Mouse (Mus musculus) liver, embryonic 11.5 days (tissue): Measurements from ENCODE around the gene Mgat4e. TPM values are rescaled to one million over a fixed set of nuclear protein-coding genes. Genes with fewer than 3 reads are reported as not detected.
"Not testable (repeated sequence)": the region's sequence is repeated elsewhere in the genome, so short reads cannot be mapped to it uniquely, and the experiment has no call there.

Source experiments
- ATAC-seq: fragments of 200-750 bp; cut with Nextera tagmentation; replicated peaks from 2 replicates; pipeline ENCODE4 v1.8.0; 2017; ENCODE audit warnings: moderate number of reproducible peaks, mild to moderate bottlenecking, moderate TSS enrichment, moderate library complexity; ENCODE audit not compliant: low FRiP score
- DNase-seq: peaks from one replicate; pipeline ENCODE4 v3.0.0-alpha.2; 2017; ENCODE audit warnings: low spot score
- H3K27ac ChIP-seq: fragments of 300-500 bp; sonication (generic); 2 replicates; pipeline ENCODE4 v1.5.1; 2014; ENCODE audit warnings: mild to moderate bottlenecking, low read depth, low read length, control low read depth
- H3K27me3 ChIP-seq: fragments of 300-500 bp; sonication (generic); replicated peaks from 2 replicates; pipeline ENCODE4 v1.6.1; 2014; ENCODE audit warnings: low read length, mixed read lengths; ENCODE audit not compliant: control insufficient read depth, insufficient read depth
- H3K36me3 ChIP-seq: fragments of 300-500 bp; sonication (generic); 2 replicates; pipeline ENCODE4 v1.6.1; 2014; ENCODE audit warnings: mild to moderate bottlenecking, low read length, moderate library complexity, mixed read lengths; ENCODE audit not compliant: control insufficient read depth, insufficient read depth
- H3K4me1 ChIP-seq: fragments of 300-500 bp; sonication (generic); replicated peaks from 2 replicates; pipeline ENCODE4 v1.6.1; 2014; ENCODE audit warnings: low read length, mixed read lengths; ENCODE audit not compliant: control insufficient read depth, insufficient read depth
- H3K4me2 ChIP-seq: fragments of 300-500 bp; sonication (generic); 2 replicates; pipeline ENCODE4 v1.6.1; 2014; ENCODE audit warnings: mild to moderate bottlenecking, control low read depth, moderate library complexity
- H3K4me3 ChIP-seq: fragments of 300-500 bp; sonication (generic); 2 replicates; pipeline ENCODE4 v1.5.1; 2014; ENCODE audit warnings: low read depth, low read length, control low read depth
- H3K9ac ChIP-seq: fragments of 300-500 bp; sonication (generic); 2 replicates; pipeline ENCODE4 v1.6.1; 2014; ENCODE audit warnings: low read depth, low read length, control low read depth
- H3K9me3 ChIP-seq: fragments of 300-500 bp; sonication (generic); 2 replicates; pipeline ENCODE4 v1.6.1; 2016; ENCODE audit warnings: low read length, inconsistent platforms, mixed read lengths; ENCODE audit not compliant: control insufficient read depth
- WGBS: fragments of 180-500 bp; shearing (Covaris S2); extraction: QIAGEN DNeasy Blood & Tissue Kit; methylation state at CpG from one replicate; pipeline ENCODE4 v1.1.7; 2014; 5-methylcytosine and 5-hydroxymethylcytosine counted together
- polyA plus RNA-seq: library from polyadenylated mRNA; unstranded; fragments of >200 nt; fragmentation: Nextera tagmentation; extraction: Ambion mirVana; gene quantifications from 2 replicates; pipeline ENCODE4 v1.2.1, GENCODE M21; 2014

Gene Mgat4e
- polyA plus RNA-seq, 1 experiment from 2014 or later = not detected

DNA sequence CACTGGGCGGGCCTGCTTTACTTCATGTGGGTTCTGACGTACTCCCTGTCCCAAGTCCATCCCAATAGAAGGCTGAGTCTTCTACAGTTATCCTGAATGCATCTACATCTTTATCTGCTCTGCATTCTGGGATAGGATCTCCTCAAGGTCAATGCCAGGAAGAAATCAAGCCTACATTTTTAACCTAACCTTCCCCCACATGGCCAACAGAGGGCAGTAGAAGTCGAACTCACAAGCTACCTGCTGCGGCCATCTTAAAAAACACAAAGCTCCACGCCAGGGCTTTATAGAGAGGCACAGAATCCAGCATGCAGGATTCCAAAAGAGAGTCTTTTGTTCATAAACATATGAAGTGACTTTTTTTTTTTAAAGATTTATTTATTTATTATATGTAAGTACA lies 25.1 kb downstream of the Mgat4e start:
- ATAC-seq = no peak
- 67% methylated on average over 5 of the region's 5 CpGs for WGBS
- Histone ChIP-seq H3K27ac (no peak overlapping the region), H3K9ac (no peak overlapping the region), H3K27me3 (no peaks in the 10 kb centered on the region), H3K9me3 (no peaks in the 10 kb centered on the region), H3K4me2 (no peak overlapping the region), H3K4me3 (no peak overlapping the region), H3K4me1 (peaks cover 29% of the 10 kb centered on the region), H3K36me3 (no peaks in the 10 kb centered on the region)
- DNase-seq = no peak

DNA sequence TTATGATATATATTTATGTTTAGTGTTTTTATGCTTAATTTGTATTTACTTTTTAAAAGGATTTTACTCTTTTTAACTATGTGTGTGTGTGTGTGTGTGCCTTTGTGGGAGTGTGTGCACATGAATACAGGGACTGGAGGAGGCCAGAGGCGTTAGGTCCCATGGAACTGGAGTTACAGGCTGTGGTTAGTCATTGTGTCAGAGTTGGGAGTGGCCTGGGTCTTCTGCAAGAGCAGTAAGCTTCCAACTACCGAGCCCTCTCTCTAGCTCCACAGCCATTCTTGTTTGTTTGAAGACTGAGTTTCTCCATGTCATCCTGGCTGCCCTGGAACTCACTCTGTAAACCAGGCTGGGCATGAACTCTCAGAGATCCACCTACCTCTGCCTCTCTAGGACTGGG lies 27.2 kb downstream of the Mgat4e start:
- no peak overlapping the region for H3K4me2 ChIP-seq
- no peak overlapping the region for H3K27ac ChIP-seq
- H3K9ac ChIP-seq = no peak overlapping the region
- no peak overlapping the region for H3K4me3 ChIP-seq
- no peaks in the 10 kb centered on the region for H3K27me3 ChIP-seq
- DNase-seq = no peak
- no peak for ATAC-seq
- H3K4me1 ChIP-seq = peaks cover 27% of the 10 kb centered on the region
- H3K9me3 ChIP-seq = no peaks in the 10 kb centered on the region
- H3K36me3 ChIP-seq = no peaks in the 10 kb centered on the region
- 31% methylated on average over 2 of the region's 2 CpGs for WGBS

DNA sequence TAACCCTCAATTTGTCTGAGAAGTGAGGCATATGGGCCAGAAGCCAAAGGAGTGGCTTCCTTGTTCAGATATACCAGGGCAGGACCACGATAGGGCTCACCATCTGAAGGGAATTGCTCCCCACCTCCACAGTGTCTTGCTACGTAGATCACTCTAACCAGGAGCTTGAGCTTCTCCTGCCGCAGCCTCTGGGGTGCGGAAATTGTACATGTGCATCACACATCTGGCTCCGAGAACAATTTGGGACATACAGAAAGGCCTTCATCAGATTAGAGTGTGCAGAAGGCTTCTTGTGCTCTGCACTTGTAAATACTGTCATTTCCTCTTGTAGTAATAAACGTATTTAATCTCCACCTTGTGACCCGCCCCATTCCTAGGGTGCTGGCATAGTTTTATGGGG lies 28.3 kb downstream of the Mgat4e start:
- Histone ChIP-seq H3K9ac (no peak overlapping the region), H3K4me2 (no peak overlapping the region), H3K4me1 (peaks cover 19% of the 10 kb centered on the region), H3K27ac (peak overlapping the region; percentile 57; the same call in 1 of the 2 replicates), H3K4me3 (no peak overlapping the region), H3K9me3 (no peaks in the 10 kb centered on the region), H3K36me3 (no peaks in the 10 kb centered on the region), H3K27me3 (no peaks in the 10 kb centered on the region)
- no peak for ATAC-seq
- 63% methylated on average over 7 of the region's 7 CpGs for WGBS
- DNase-seq = no peak

DNA sequence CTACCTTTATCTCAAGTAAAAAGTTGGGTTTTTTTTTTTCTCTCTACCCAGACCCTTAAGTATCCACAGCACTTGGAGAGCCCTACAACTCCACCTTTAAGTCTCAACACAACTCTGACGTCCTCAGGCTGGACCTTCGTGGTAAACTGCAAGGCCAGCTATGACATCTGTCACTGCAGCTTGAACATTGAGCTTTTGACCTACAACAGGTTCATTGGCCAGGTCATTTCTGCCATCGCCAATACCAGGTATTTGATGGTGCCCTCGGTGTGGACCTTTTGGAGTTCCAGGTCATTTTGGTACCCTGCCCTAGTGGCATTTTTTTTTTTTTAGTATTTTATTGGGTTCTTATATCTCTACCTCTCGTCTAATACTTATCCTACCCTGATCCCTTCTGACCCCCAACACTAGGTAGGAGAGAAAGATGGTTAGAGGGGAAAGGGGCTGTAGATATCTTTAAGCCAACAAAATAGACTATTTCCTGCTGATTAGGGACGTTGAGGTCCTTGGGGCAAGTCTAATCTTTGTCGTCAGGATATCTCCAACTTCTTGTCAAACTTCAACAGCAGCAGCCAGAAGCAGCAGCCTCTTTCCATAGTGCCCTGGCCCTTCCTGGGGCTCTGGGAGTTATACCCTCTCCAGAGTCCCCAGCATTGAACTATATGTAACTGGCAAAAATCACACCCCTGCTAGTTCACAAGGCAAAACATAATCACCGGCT lies 29.3 kb downstream of the Mgat4e start:
- peak; percentile 48; the same call in 1 of the 2 replicates for ATAC-seq

DNA sequence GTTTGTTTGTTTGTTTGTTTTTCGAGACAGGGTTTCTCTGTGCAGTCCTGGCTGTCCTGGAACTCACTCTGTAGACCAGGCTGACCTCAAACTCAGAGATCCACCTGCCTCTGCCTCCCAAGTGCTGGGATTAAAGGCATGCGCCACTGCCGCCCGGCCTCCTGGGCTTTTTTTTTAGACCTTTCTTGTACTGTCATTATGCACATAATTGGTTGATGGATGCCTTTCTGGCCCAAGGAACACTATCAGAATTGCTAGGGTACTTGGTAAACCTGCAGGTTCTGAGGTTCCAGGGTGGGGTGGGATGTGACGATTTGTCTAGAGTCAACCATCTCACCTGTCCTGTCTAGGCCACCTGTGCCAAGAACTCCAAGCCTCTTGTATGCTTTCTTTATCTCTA lies 30.3 kb downstream of the Mgat4e start:
- not testable (repeated sequence) for H3K36me3 ChIP-seq, H3K27me3 ChIP-seq, H3K9me3 ChIP-seq, H3K27ac ChIP-seq, H3K4me2 ChIP-seq, H3K4me3 ChIP-seq, DNase-seq, ATAC-seq, H3K9ac ChIP-seq
- H3K4me1 ChIP-seq = peaks cover 15% of the 10 kb centered on the region
- WGBS = 88% methylated on average over 5 of the region's 5 CpGs

More for the DNA sequence above, 29.3 kb downstream of the Mgat4e start:
- Histone ChIP-seq H3K4me3 (no peak overlapping the region), H3K4me2 (peak overlapping the region; percentile 35), H3K9ac (no peak overlapping the region), H3K4me1 (peaks cover 15% of the 10 kb centered on the region), H3K27me3 (no peaks in the 10 kb centered on the region), H3K27ac (peak overlapping the region; percentile 57; the same call in 1 of the 2 replicates), H3K36me3 (no peaks in the 10 kb centered on the region), H3K9me3 (no peaks in the 10 kb centered on the region)
- no peak for DNase-seq
- 41% methylated on average over 8 of the region's 8 CpGs for WGBS

DNA sequence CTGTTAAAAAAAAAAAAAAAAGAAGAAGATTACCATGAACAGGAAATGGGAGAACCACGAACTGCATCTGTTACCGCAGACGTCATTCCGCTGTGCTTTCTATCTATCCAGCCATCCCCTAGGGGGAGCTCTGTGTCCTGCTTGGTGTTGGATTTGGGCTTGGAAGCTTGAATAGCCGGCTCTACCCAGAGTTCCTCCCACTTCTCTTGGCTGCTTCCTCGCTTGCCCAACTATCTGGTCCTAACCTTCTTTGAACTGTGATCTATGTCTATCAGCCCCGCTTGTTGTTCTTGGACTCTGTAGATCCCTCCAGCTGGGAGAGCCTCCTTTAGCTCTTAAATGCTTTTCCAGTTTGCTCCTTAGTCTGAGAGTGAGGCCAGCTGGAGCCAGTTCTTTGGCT lies 30.8 kb downstream of the Mgat4e start:
- H3K4me2 ChIP-seq = no peak overlapping the region
- H3K4me1 ChIP-seq = peaks cover 15% of the 10 kb centered on the region
- H3K9me3 ChIP-seq = no peaks in the 10 kb centered on the region
- ATAC-seq (peak; percentile 68), DNase-seq (peak; percentile 69)
- H3K27me3 ChIP-seq = peaks cover 5% of the 10 kb centered on the region; the same call in 1 of the 2 replicates
- H3K36me3 ChIP-seq = no peaks in the 10 kb centered on the region
- no peak overlapping the region for H3K9ac ChIP-seq
- no peak overlapping the region for H3K4me3 ChIP-seq
- H3K27ac ChIP-seq = no peak overlapping the region
- 2% methylated on average over 7 of the region's 7 CpGs for WGBS

DNA sequence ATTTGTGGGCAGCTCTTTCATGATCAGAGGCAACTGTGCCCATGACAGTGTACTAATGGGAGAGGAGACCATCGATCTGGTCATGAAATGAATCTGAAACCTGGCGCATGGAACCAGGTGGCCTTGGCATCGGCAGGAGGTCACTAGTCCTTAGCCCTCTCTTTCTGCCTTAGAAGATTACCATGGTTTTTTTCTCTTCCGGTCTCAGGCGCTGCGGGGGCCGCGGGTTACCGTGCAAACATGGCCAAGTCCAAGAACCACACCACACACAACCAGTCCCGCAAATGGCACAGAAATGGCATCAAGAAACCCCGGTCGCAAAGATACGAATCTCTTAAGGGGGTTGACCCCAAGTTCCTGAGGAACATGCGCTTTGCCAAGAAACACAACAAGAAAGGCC lies 31.6 kb downstream of the Mgat4e start:
- not testable (repeated sequence) for ATAC-seq, H3K36me3 ChIP-seq, H3K27ac ChIP-seq, H3K9ac ChIP-seq, DNase-seq, H3K9me3 ChIP-seq, H3K4me3 ChIP-seq, H3K4me2 ChIP-seq
- peaks cover 11% of the 10 kb centered on the region for H3K27me3 ChIP-seq
- 91% methylated on average over 14 of the region's 14 CpGs for WGBS
- peaks cover 24% of the 10 kb centered on the region for H3K4me1 ChIP-seq

DNA sequence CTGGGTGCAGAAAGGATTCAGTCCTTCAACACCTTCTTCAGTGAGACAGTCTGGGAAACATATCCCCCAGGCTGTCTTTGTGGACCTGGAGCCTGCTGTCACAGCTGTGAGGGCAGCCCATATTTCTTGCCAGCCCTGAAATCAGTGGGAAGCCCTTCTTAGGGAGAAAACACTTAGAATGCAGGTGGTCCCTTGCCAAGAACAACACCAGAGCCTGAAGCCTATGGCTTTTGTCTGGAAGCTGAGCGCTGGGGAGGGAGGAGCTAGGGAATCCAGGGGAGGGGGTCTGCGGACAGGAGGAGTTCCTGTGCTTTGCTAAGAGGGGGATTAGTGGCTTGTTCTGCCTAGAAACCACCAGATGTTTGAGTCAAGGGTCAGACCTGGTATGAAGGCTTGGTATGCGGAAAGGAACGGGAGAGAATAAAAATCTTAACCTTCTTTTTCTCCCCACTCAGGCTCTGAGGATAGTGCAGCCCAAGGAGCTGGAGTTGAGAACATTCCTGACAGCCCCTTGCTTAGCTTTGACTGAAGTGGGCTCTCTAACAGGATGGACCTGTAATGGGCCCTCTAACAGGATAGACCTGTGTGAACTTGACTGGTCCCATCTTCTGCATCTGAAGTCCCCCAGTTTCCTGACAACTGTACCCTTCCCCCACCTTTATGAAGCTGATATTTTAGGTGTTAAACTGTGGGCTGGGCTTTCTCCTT lies 32.8 kb downstream of the Mgat4e start:
- peaks cover 18% of the 10 kb centered on the region for H3K27me3 ChIP-seq
- 43% methylated on average over 4 of the region's 4 CpGs for WGBS
- ATAC-seq (no peak), DNase-seq (no peak)
- no peaks in the 10 kb centered on the region for H3K36me3 ChIP-seq
- no peak overlapping the region for H3K9ac ChIP-seq
- no peak overlapping the region for H3K4me2 ChIP-seq
- no peaks in the 10 kb centered on the region for H3K9me3 ChIP-seq
- H3K4me1 ChIP-seq = peaks cover 23% of the 10 kb centered on the region
- no peak overlapping the region for H3K27ac ChIP-seq
- no peak overlapping the region for H3K4me3 ChIP-seq

DNA sequence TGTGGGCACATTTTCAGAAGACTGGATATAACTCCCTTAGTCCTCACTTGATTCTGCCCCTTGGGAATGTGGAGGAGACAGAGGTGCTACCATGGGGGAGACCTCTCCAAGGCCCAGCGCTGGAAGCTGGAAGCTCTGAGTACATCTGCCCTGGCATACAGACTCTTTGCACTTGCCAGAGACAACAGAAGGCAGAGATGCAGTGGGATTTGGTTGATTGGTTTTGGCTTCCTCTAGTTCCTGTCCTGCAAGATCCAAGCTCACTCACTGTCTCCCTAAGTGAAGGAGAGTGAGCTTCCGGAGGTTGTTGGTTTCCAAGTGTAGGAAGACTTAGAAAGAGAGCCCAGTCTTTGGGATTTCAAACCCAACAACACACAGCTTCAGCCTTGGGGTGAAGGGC lies 33.6 kb downstream of the Mgat4e start:
- no peak overlapping the region for H3K4me3 ChIP-seq
- no peak overlapping the region for H3K9ac ChIP-seq
- no peaks in the 10 kb centered on the region for H3K36me3 ChIP-seq
- H3K27ac ChIP-seq = no peak overlapping the region
- DNase-seq (no peak), ATAC-seq (no peak)
- H3K9me3 ChIP-seq = no peaks in the 10 kb centered on the region
- H3K4me2 ChIP-seq = no peak overlapping the region
- peaks cover 18% of the 10 kb centered on the region for H3K27me3 ChIP-seq
- 83% methylated on average over 2 of the region's 2 CpGs for WGBS
- peaks cover 15% of the 10 kb centered on the region for H3K4me1 ChIP-seq
